Mouse (Mus musculus) adrenal gland, postnatal 0 days (tissue): ENCODE data around the gene Gls2. TPM values are rescaled to one million over a fixed set of nuclear protein-coding genes. Genes with fewer than 3 reads are reported as not detected.

Experiments
- polyA plus RNA-seq: library from polyadenylated mRNA; unstranded; fragments of >200 nt; fragmentation: Nextera tagmentation; extraction: Ambion mirVana; gene quantifications from 2 replicates; pipeline ENCODE4 v1.2.1, GENCODE M21; 2015

Gls2 gene
- polyA plus RNA-seq: 2.2 and 2.7 TPM in 2 replicates

GRCm38 (mm10) chr10:128194024-128194550 is at the start of gene Gls2:
TSS of gene Gls2 (plus strand) at chr10:128194457.

DNA sequence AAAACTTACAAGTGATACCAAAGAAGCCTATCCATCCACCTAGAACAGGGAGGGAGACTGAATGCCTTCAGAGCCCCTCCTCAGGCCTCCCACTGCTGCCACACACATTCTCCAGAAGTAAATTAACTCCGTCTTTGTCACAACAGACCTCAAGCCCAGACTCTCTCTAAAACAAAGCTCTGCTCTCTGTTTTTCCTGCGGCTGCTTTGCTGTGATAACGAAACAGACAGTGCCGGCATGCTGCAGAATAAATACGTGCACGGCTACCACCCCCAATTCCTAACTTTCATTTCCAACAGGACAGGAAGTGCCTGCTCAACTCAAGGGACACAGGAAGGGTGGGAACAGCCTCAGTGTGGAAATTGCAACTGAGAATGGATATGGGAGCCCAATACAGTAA is 14.3 kb upstream of the Gls2 start, which contains the start of gene Rbms2:
Rbms2 (minus strand) TSS at position 309 of the 400 bp plus-strand sequence.

DNA sequence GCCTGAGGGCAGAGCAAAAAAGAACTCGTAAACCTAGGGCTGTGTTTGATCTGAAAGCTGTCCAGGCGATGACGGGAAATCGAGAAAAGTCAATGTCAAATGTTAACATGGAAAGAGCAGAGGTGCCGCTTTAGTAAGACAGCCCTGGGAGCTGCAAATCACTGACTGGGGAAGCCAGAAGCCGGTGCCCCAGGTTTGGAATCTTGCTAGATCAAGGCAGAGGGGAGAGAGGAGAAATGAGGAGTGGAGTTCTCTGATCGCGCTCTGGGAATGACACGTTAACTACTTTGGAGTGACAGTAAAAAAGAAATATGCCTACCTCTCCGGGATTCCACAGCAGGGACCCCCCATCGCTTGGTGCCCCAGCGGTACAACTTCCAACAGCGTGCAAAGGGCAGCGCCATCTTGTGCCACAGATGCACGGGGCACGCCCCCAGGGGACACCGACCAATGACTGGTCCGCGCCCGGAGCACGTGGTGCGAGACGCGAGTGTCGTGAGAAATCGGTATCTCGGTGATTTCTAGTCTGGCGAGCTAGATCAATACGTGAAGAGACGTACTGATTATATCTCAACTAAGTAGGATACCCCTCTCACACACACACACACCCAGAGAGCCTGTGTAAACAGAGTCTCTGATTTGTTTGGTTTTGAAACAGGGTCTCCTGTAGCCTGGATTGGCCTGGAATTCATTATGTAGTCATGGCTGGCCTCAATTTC is 17.3 kb downstream of the Gls2 start, which contains the start of gene Spryd4:
Spryd4 (minus strand) TSS at position 418 of the 719 bp plus-strand sequence.

GRCm38 (mm10) chr10:128225538-128225937 is 31.3 kb downstream of the Gls2 start, which contains the start of gene Mip:
TSS of gene Mip (plus strand) at chr10:128225838.

DNA sequence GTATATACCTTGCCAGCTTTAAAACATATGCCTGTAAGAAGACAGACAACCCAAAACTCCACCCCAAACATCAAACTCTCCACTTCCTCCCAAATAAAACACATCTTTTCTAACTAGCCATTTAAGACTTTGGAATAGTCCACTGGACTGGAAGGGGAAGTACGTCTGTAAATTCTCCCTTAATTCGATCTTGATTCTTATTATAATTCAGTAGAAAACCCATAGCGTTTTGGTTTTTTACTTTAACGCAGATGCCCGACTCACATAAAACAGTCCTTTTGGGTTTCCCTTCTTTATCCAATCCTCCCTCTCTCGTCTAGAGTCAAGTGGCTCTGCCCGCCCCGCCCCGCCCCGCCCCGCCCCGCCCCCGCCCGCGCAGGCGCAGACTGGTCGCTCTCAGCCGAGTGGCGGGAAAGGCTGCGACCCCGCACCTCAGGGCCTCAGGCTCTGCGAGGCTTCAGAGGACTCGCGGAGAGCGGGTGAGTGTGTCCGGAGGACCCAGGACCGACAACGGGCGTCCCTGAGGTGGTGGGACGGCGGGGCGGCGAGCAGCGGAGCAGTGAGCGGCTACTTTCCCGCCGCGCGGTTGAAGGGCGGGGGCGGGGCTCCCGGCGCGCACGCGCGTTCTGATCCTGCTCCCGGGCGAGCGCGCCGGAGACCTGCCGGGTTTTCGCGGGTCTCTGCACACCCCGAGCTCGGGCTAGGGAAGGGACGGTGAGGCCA is 37.6 kb downstream of the Gls2 start, which contains the start of gene Timeless:
Timeless (plus strand) TSS at position 369 of the 723 bp plus-strand sequence.

DNA sequence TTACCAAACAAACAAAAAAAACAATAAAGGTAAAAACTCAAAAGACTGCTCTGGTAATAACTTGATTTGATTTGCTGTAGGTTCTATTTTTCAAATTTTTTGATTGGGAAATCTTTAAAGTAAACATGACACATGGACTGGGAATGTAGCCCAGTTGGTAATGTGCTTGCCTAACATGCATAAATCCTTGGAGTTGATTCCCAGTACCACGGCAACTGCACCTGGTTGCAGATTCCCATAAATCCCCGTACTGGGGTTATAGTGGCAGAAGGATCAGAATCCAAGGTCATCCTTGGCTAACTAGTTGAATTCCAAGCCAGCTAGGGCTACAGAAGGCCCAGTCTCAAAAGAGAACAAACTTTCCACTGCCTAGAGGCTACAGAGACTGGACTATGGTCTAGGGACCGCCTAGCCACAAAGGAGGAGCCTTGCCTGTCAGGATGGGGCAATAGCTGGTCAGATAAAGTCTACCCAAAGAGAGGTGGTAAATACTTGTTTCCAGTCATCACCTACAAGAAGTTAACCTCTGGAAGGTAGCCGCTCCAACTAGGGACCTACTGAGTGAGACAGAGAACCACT is 59.5 kb downstream of the Gls2 start, which contains the start of gene Apon:
Apon (plus strand) TSS at position 420 of the 579 bp plus-strand sequence.

Other genes with a start within 250 kb of the Gls2 start
- 0.28 and 1.3 TPM in 2 replicates for gene Hsd17b6, start 186.8 kb upstream of the Gls2 start, polyA plus RNA-seq
- gene Prim1, start 179.3 kb upstream of the Gls2 start, polyA plus RNA-seq: 30.2 and 33.2 TPM in 2 replicates
- 713 and 807 TPM in 2 replicates for gene Naca, start 158.9 kb upstream of the Gls2 start, polyA plus RNA-seq
- gene Ptges3, start 135.5 kb upstream of the Gls2 start, polyA plus RNA-seq: 289 and 319 TPM in 2 replicates
- 1,494 and 2,088 TPM in 2 replicates for gene Atp5b, start 111.2 kb upstream of the Gls2 start, polyA plus RNA-seq
- gene Baz2a, start 102.9 kb upstream of the Gls2 start, polyA plus RNA-seq: 7.6 and 11.3 TPM in 2 replicates
- 23.6 and 24.9 TPM in 2 replicates for gene Rbms2, start 14.2 kb upstream of the Gls2 start, polyA plus RNA-seq
- 23.9 and 27.8 TPM in 2 replicates for gene Spryd4, start 17.4 kb downstream of the Gls2 start, polyA plus RNA-seq
- gene Mip, start 31.4 kb downstream of the Gls2 start, polyA plus RNA-seq: not detected in 2 replicates
- 14.5 and 19.1 TPM in 2 replicates for gene Timeless, start 37.6 kb downstream of the Gls2 start, polyA plus RNA-seq
- gene Apon, start 59.6 kb downstream of the Gls2 start, polyA plus RNA-seq: 0.97 and 1.8 TPM in 2 replicates
- gene Apof, start 74.2 kb downstream of the Gls2 start, polyA plus RNA-seq: 60.4 and 84.4 TPM in 2 replicates
- gene Stat2, start 76.1 kb downstream of the Gls2 start, polyA plus RNA-seq: 14.1 and 24.5 TPM in 2 replicates
- 0.14 and 0.21 TPM in 2 replicates for gene Il23a, start 104.3 kb downstream of the Gls2 start, polyA plus RNA-seq
- 10.9 and 16.2 TPM in 2 replicates for gene Pan2, start 108.9 kb downstream of the Gls2 start, polyA plus RNA-seq
- 400 and 428 TPM in 2 replicates for gene Cnpy2, start 128.0 kb downstream of the Gls2 start, polyA plus RNA-seq
- 71.7 and 98.5 TPM in 2 replicates for gene Cs, start 143.3 kb downstream of the Gls2 start, polyA plus RNA-seq
- 18.7 and 34.1 TPM in 2 replicates for gene Coq10a, start 174.5 kb downstream of the Gls2 start, polyA plus RNA-seq
- 6.2 and 9.2 TPM in 2 replicates for gene Ankrd52, start 182.7 kb downstream of the Gls2 start, polyA plus RNA-seq
- gene Slc39a5, start 206.8 kb downstream of the Gls2 start, polyA plus RNA-seq: 1.5 and 1.7 TPM in 2 replicates
- gene Nabp2, start 217.0 kb downstream of the Gls2 start, polyA plus RNA-seq: 66.1 and 77.6 TPM in 2 replicates
- gene Rnf41, start 217.2 kb downstream of the Gls2 start, polyA plus RNA-seq: 28.0 and 29.6 TPM in 2 replicates